Mouse (Mus musculus) testis, postnatal 10 days (tissue): ENCODE results near the gene Gpnmb.

Source experiments
- DNase-seq: peaks from one replicate; pipeline ENCODE4 v3.0.0; 2021; ENCODE audit warnings: low spot score

The Gpnmb gene

DNA sequence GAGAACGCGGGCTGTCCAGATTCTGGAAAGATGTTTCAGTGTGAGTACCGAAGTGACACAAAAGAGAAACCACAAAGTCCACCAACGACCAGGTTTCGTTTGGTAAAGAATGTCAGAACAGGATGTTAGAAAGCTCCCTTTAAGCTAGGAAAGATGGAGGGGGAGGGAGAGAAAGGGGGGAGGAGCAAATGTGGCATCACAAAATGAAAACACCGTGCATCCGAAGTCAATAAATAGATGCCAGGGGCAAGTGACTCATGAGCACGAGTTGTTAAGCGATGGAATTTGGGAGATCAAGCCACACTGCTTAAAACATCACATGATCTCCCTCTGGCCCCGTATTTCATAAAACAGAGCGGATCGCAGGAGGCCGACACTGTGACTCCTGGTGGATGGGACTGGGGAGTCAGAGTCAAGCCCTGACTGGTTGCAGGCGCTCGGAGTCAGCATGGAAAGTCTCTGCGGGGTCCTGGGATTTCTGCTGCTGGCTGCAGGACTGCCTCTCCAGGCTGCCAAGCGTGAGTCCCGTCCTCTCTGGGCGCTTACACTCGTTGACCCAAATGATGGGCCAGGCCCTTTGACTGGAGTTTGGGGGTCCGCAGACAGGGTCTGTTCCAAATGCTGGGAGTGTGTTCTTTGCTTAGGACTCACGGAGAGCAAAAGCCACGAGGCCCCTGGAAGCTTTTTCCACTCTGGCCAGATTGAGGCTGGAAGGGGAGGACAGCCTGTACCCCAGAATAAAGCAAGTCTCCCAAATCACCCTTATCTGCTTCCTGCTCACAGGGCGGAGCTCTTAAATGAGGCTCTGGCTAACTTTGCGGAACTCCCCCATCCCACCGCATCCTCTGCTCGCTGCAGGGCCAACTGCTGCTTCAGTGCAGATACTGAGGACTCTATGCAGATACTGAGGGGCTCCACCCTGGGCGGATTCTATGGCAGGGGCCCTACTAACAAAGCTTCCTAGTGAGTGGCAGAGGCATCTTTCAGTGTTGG lies at the start of gene Gpnmb:
TSS of gene Gpnmb (plus strand) at position 272 of the 993 bp plus-strand sequence.
- no peak for DNase-seq

DNA sequence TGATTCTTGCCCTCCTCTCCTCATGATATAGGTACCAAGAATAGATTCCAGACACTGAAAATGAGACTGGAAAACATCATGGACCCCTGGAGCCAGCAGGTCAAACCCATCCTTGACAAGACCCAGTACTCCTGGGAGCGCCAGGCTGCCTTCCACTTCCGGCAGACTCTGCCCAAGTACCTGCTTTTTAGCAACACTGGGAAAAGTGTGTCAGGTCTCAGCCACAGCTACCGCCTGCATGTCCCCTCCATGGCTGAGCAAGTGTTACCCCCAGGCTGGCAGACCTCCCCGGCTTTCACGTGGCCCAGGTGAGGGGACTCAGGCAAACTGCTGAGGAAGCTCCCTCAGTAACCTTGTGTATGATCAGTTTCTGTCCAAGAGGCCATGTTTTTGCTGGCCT lies 46.4 kb upstream of the Gpnmb start:
- DNase-seq = no peak

- no peak for DNase-seq
These were observed 44.4 kb upstream of the Gpnmb start for GRCm38 (mm10) chr6:48991991-48992390.

DNA sequence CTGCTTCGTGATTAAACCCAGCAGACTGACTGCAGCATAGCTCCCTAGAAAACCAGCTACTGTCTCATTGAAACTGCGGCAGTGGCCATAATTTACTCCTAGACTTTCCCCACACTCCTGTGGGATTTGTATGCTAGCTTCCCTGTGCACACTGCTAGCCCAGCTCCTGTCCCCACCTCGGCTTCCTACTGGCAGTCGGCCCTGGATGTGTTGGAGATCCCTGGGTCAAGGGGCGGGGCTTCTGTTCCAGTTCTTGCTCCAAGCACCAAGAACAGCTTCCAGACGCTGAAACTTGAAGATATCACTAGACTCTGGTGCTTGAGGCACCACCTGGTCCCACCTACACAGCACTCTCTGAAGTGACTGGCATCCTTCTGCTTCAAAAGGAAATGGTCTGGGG lies 38.2 kb upstream of the Gpnmb start:
- no peak for DNase-seq

DNA sequence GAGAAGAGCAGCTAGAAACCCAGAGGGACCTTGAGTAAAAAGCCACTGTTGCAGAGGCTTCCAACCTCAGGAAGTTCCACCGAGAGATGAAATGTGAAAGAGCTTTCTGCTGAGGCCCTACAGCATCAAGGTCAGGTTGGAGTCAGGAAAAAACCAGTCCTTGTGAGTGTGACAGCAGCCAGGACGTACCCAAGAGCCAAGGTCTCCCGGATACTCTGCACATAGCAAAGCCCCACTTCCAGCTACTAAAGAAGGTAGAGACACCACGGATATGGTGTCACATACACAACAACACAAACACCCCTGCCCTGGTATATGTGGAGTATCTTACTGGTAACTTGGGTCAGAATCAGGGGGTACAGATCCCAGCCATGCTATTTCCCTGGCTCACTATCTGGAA lies 37.5 kb upstream of the Gpnmb start:
- no peak for DNase-seq

DNA sequence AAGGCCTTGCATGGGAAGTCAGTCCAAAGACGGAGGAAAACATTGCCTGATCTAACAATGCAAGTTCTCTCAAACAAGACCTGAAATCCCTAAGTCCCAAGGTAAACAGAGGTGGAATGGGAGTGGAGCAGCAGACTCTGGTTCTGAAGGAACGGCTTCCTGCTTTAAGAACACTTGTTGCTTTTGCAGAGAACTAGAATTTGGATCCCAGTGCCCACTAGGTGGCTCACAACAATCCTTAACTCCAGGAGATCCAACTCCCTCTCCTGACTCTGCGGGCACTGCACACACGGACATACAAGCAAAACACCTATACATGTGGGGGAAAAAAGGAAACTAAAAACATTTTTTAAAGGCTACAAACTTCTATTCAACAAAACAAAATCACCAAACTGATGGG lies 33.0 kb upstream of the Gpnmb start:
- DNase-seq = no peak

DNA sequence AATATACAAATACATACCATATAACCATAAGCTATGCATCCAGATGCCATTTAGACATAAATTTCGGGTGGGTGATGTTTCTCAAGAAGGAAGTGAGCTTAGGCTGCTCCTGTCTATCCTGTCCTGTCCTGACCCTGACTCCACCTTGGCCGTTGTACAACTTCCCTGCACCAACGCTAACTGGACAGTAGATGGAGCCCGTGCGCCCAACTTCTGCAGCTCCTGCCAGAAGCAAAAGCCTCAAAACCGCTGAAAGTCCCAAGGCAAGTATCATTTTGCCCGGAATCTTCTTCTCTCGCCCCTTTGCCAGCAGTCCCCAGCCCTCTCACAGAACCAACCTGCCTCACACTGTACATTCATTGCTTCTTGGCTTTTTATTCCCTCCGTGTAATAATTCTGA lies 28.4 kb upstream of the Gpnmb start:
- peak; percentile 72 for DNase-seq

- no peak for DNase-seq
These were observed 27.8 kb upstream of the Gpnmb start for GRCm38 (mm10) chr6:49008420-49009160.

GRCm38 (mm10) chr6:49009161-49009555 lies 27.2 kb upstream of the Gpnmb start:
- DNase-seq = no peak

GRCm38 (mm10) chr6:49009665-49010064 lies 26.7 kb upstream of the Gpnmb start:
- DNase-seq = no peak

GRCm38 (mm10) chr6:49011191-49011590 lies 25.2 kb upstream of the Gpnmb start:
- no peak for DNase-seq

GRCm38 (mm10) chr6:49013023-49013422 lies 23.3 kb upstream of the Gpnmb start:
- no peak for DNase-seq

- no peak for DNase-seq
These were observed 22.9 kb upstream of the Gpnmb start for GRCm38 (mm10) chr6:49013458-49013857.

GRCm38 (mm10) chr6:49017150-49017549 lies 19.2 kb upstream of the Gpnmb start:
- no peak for DNase-seq

DNA sequence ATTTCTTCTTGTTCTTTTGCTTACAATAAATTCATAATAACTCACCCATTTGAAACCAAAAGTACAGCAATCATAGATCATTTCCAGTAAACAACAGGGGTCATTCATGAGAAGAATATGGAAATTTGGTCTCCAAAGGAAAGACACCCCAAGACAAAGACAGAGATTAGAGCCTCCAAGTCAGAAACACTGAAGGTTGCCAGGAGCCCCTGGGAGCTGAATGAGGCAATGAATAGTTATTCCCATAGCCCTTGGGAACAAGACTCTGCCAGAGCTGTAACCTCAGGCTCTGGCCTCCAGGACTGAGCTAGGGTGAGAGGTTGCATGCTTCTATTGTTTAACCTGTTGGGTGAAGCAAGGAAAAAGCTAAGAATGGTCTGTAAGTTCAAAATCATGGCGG lies 17.0 kb upstream of the Gpnmb start:
- DNase-seq = no peak

GRCm38 (mm10) chr6:49021141-49022012 lies 15.0 kb upstream of the Gpnmb start:
- no peak for DNase-seq

DNA sequence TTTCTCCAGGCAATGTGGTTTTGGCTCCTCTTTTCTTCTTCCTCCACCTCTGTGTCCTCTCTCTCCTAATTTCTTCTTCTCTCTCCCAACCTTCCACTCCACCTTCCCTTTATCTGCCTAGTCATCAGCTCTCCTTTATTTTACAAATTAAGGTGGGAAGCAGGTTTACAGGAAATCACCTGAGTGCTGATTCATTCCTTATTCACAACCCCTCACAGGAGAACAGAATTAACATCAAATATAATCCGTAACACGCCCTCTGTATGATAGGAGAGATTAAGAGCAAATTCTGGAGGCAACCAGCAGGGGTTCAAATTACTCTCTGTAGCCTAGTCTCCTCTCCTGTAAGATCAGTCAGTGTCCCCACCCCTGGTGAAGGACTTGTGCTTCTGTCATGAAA lies 14.0 kb upstream of the Gpnmb start:
- no peak for DNase-seq

GRCm38 (mm10) chr6:49023315-49023714 lies 13.0 kb upstream of the Gpnmb start:
- DNase-seq = no peak

DNA sequence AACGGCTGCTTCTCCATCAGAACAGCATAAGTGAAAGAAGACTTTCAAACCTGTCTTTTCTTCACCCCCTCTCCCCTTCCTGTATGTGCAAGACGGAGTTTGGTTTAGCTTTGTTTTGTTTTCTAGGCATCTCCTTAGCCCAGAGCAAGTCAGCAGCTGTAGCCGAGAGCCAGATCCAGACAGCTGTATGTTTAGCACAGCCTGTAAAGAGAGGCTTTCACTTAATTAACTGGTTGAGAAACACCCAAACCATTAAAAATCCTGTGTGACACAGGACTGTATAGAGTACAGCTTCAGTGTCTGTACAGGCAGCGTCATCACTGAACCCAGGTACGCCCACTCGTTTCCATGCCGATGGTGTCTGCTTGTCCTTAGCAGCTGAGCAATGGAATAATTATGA lies 11.1 kb upstream of the Gpnmb start:
- no peak for DNase-seq

GRCm38 (mm10) chr6:49026496-49026895 lies 9.8 kb upstream of the Gpnmb start:
- no peak for DNase-seq

DNA sequence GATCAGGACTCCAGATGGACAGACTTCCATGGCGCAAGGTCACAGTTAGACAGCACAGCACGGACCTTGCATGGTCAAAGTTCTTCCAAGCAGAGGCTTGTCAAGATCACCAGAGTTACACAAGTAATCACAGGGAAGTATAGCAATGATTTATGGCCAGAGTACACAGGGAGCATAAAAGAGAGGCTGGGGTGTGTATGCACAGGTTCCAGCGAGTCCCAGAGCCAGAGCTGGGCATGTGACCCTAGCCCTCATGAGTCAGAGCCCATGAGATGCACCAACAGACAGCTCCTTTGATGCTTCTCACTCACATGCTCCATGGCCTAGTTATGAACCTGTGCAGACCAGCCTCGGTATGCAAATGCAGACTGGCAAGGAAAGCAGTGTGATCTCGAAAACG lies 8.3 kb upstream of the Gpnmb start:
- DNase-seq = no peak

DNA sequence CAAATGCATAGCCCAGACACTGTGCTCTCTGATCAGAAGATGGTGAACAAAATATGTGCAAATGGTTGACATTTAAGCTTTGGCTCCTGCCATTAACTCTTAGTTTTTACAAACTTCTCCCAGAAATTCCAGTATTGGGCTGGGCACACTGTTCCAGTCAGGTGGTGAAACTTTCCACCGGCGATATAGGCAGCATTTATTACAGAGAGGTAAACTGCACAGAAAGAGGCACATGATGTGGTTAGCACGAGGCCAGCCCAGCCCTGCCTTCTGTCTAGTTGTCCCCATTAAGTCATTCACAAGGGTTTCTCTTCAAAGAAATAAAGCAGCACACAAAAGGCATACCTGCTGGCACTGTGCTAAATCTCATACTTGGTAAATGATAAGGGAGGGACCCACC lies 7.6 kb upstream of the Gpnmb start:
- no peak for DNase-seq
